Mouse (Mus musculus): ENCODE results near the gene Rnase9. TPM values are rescaled to one million over a fixed set of nuclear protein-coding genes. Genes with fewer than 3 reads are reported as not detected.

Rnase9 gene
- polyA plus RNA-seq, 1 experiment from 2014 or later: 0.35 TPM

- H3K27ac ChIP-seq (ENCODE audit: low read depth, low read length): no peak overlapping the region
- H3K9ac ChIP-seq (ENCODE audit: low read depth, low read length): 0 out of 2 replicates have a peak overlapping the region, but pooled peaks have one; percentile 1
- H3K4me2 ChIP-seq (replicated peaks; ENCODE audit: low read depth, low read length): peak overlapping the region; percentile 65
- 0 out of 2 replicates have a peak, but pooled peaks cover 3% of the 10 kb centered on the region for H3K4me1 ChIP-seq (ENCODE audit: control insufficient read depth, insufficient read depth, low read length)
- WGBS: 9% methylated on average over 7 of the region's 7 CpGs
- H3K36me3 ChIP-seq (ENCODE audit: control insufficient read depth, insufficient read depth, low read length): no peaks in the 10 kb centered on the region
- peak overlapping the region; percentile 50 for H3K4me3 ChIP-seq (ENCODE audit: low read length)
- peaks cover 6% of the 10 kb centered on the region; the same call in 1 of the 2 replicates for H3K27me3 ChIP-seq (ENCODE audit: control insufficient read depth, insufficient read depth, low read length)
- no peaks in the 10 kb centered on the region for H3K9me3 ChIP-seq (ENCODE audit: control insufficient read depth, low read length)
- ATAC-seq (ENCODE audit: low FRiP score, low TSS enrichment): no peak
Observed at GRCm38 (mm10) chr14:51083805-51084204, 42.1 kb upstream of the Rnase9 start.

GRCm38 (mm10) chr14:51082599-51083581 is 41.2 kb upstream of the Rnase9 start:
- WGBS: 3% methylated on average over 40 of the region's 40 CpGs
- Histone ChIP-seq H3K9me3 (ENCODE audit: control insufficient read depth, low read length) (no peaks in the 10 kb centered on the region), H3K27ac (ENCODE audit: low read depth, low read length) (no peak overlapping the region), H3K27me3 (ENCODE audit: control insufficient read depth, insufficient read depth, low read length) (peaks cover 6% of the 10 kb centered on the region; the same call in 1 of the 2 replicates), H3K4me1 (ENCODE audit: control insufficient read depth, insufficient read depth, low read length) (0 out of 2 replicates have a peak, but pooled peaks cover 3% of the 10 kb centered on the region), H3K9ac (ENCODE audit: low read depth, low read length) (peak overlapping the region; percentile 40), H3K4me2 (replicated peaks; ENCODE audit: low read depth, low read length) (peak overlapping the region; percentile 65), H3K4me3 (ENCODE audit: low read length) (peak overlapping the region; percentile 50), H3K36me3 (ENCODE audit: control insufficient read depth, insufficient read depth, low read length) (no peaks in the 10 kb centered on the region)
- peak; percentile 67 for ATAC-seq (ENCODE audit: low FRiP score, low TSS enrichment)

GRCm38 (mm10) chr14:51081035-51081434 is 39.4 kb upstream of the Rnase9 start:
- H3K4me3 ChIP-seq (ENCODE audit: low read length): no peak overlapping the region
- H3K27ac ChIP-seq (ENCODE audit: low read depth, low read length): no peak overlapping the region
- no peaks in the 10 kb centered on the region for H3K36me3 ChIP-seq (ENCODE audit: control insufficient read depth, insufficient read depth, low read length)
- no peaks in the 10 kb centered on the region for H3K4me1 ChIP-seq (ENCODE audit: control insufficient read depth, insufficient read depth, low read length)
- H3K9me3 ChIP-seq (ENCODE audit: control insufficient read depth, low read length): no peaks in the 10 kb centered on the region
- H3K4me2 ChIP-seq (replicated peaks; ENCODE audit: low read depth, low read length): no peak overlapping the region
- ATAC-seq (ENCODE audit: low FRiP score, low TSS enrichment): no peak
- peaks cover 6% of the 10 kb centered on the region; the same call in 1 of the 2 replicates for H3K27me3 ChIP-seq (ENCODE audit: control insufficient read depth, insufficient read depth, low read length)
- WGBS: 83% methylated on average over 2 of the region's 2 CpGs
- no peak overlapping the region for H3K9ac ChIP-seq (ENCODE audit: low read depth, low read length)

- Histone ChIP-seq H3K27me3 (ENCODE audit: control insufficient read depth, insufficient read depth, low read length) (peaks cover 6% of the 10 kb centered on the region; the same call in 1 of the 2 replicates), H3K9ac (ENCODE audit: low read depth, low read length) (no peak overlapping the region), H3K9me3 (ENCODE audit: control insufficient read depth, low read length) (no peaks in the 10 kb centered on the region), H3K4me3 (ENCODE audit: low read length) (no peak overlapping the region), H3K36me3 (ENCODE audit: control insufficient read depth, insufficient read depth, low read length) (no peaks in the 10 kb centered on the region), H3K4me2 (replicated peaks; ENCODE audit: low read depth, low read length) (no peak overlapping the region), H3K27ac (ENCODE audit: low read depth, low read length) (no peak overlapping the region), H3K4me1 (ENCODE audit: control insufficient read depth, insufficient read depth, low read length) (no peaks in the 10 kb centered on the region)
- 85% methylated on average over 1 of the region's 1 CpGs for WGBS
- no peak for ATAC-seq (ENCODE audit: low FRiP score, low TSS enrichment)
Observed at GRCm38 (mm10) chr14:51079180-51079579, 37.5 kb upstream of the Rnase9 start.

GRCm38 (mm10) chr14:51074335-51074734 is 32.7 kb upstream of the Rnase9 start, which contains the start of gene Olfr750:
Olfr750 (minus strand) TSS chr14:51074435.
- 88% methylated on average over 3 of the region's 3 CpGs for WGBS
- Histone ChIP-seq H3K9me3 (ENCODE audit: control insufficient read depth, low read length) (no peaks in the 10 kb centered on the region), H3K4me1 (ENCODE audit: control insufficient read depth, insufficient read depth, low read length) (no peaks in the 10 kb centered on the region), H3K27me3 (ENCODE audit: control insufficient read depth, insufficient read depth, low read length) (no peaks in the 10 kb centered on the region), H3K36me3 (ENCODE audit: control insufficient read depth, insufficient read depth, low read length) (no peaks in the 10 kb centered on the region), H3K4me2 (replicated peaks; ENCODE audit: low read depth, low read length) (no peak within 1 kb of the TSS), H3K9ac (ENCODE audit: low read depth, low read length) (no peak within 1 kb of the TSS), H3K27ac (ENCODE audit: low read depth, low read length) (no peak within 1 kb of the TSS), H3K4me3 (ENCODE audit: low read length) (no peak within 1 kb of the TSS)
- no peak for ATAC-seq (ENCODE audit: low FRiP score, low TSS enrichment)

GRCm38 (mm10) chr14:51069617-51070016 is 27.9 kb upstream of the Rnase9 start:
- WGBS: 94% methylated on average over 2 of the region's 2 CpGs
- no peak for ATAC-seq (ENCODE audit: low FRiP score, low TSS enrichment)
- no peaks in the 10 kb centered on the region for H3K4me1 ChIP-seq (ENCODE audit: control insufficient read depth, insufficient read depth, low read length)
- H3K36me3 ChIP-seq (ENCODE audit: control insufficient read depth, insufficient read depth, low read length): no peaks in the 10 kb centered on the region
- no peak overlapping the region for H3K4me3 ChIP-seq (ENCODE audit: low read length)
- no peak overlapping the region for H3K4me2 ChIP-seq (replicated peaks; ENCODE audit: low read depth, low read length)
- no peaks in the 10 kb centered on the region for H3K27me3 ChIP-seq (ENCODE audit: control insufficient read depth, insufficient read depth, low read length)
- H3K27ac ChIP-seq (ENCODE audit: low read depth, low read length): no peak overlapping the region
- H3K9me3 ChIP-seq (ENCODE audit: control insufficient read depth, low read length): no peaks in the 10 kb centered on the region
- no peak overlapping the region for H3K9ac ChIP-seq (ENCODE audit: low read depth, low read length)

GRCm38 (mm10) chr14:51068956-51069355 is 27.3 kb upstream of the Rnase9 start:
- Histone ChIP-seq H3K9me3 (ENCODE audit: control insufficient read depth, low read length) (no peaks in the 10 kb centered on the region), H3K9ac (ENCODE audit: low read depth, low read length) (no peak overlapping the region), H3K27me3 (ENCODE audit: control insufficient read depth, insufficient read depth, low read length) (no peaks in the 10 kb centered on the region), H3K4me3 (ENCODE audit: low read length) (no peak overlapping the region), H3K4me1 (ENCODE audit: control insufficient read depth, insufficient read depth, low read length) (no peaks in the 10 kb centered on the region), H3K4me2 (replicated peaks; ENCODE audit: low read depth, low read length) (no peak overlapping the region), H3K36me3 (ENCODE audit: control insufficient read depth, insufficient read depth, low read length) (no peaks in the 10 kb centered on the region), H3K27ac (ENCODE audit: low read depth, low read length) (no peak overlapping the region)
- no peak for ATAC-seq (ENCODE audit: low FRiP score, low TSS enrichment)
- WGBS: 49% methylated on average over 5 of the region's 5 CpGs

- no peaks in the 10 kb centered on the region for H3K27me3 ChIP-seq (ENCODE audit: control insufficient read depth, insufficient read depth, low read length)
- H3K27ac ChIP-seq (ENCODE audit: low read depth, low read length): no peak overlapping the region
- no peak overlapping the region for H3K9ac ChIP-seq (ENCODE audit: low read depth, low read length)
- no peak overlapping the region for H3K4me2 ChIP-seq (replicated peaks; ENCODE audit: low read depth, low read length)
- no peak for ATAC-seq (ENCODE audit: low FRiP score, low TSS enrichment)
- peaks cover 3% of the 10 kb centered on the region; the same call in 1 of the 2 replicates for H3K4me1 ChIP-seq (ENCODE audit: control insufficient read depth, insufficient read depth, low read length)
- H3K36me3 ChIP-seq (ENCODE audit: control insufficient read depth, insufficient read depth, low read length): no peaks in the 10 kb centered on the region
- WGBS: 91% methylated on average over 5 of the region's 5 CpGs
- H3K9me3 ChIP-seq (ENCODE audit: control insufficient read depth, low read length): no peaks in the 10 kb centered on the region
- no peak overlapping the region for H3K4me3 ChIP-seq (ENCODE audit: low read length)
Observed at GRCm38 (mm10) chr14:51060761-51061160, 19.1 kb upstream of the Rnase9 start.

- peak within 1 kb of the TSS; percentile 22 for H3K4me2 ChIP-seq (replicated peaks; ENCODE audit: low read depth, low read length)
- H3K27ac ChIP-seq (ENCODE audit: low read depth, low read length): peak within 1 kb of the TSS; percentile 42; the same call in 1 of the 2 replicates
- peak; percentile 55; the same call in 1 of the 2 replicates for ATAC-seq (ENCODE audit: low FRiP score, low TSS enrichment)
- H3K4me1 ChIP-seq (ENCODE audit: control insufficient read depth, insufficient read depth, low read length): peaks cover 3% of the 10 kb centered on the region; the same call in 1 of the 2 replicates
- no peaks in the 10 kb centered on the region for H3K27me3 ChIP-seq (ENCODE audit: control insufficient read depth, insufficient read depth, low read length)
- 43% methylated on average over 9 of the region's 9 CpGs for WGBS
- H3K9me3 ChIP-seq (ENCODE audit: control insufficient read depth, low read length): no peaks in the 10 kb centered on the region
- H3K4me3 ChIP-seq (ENCODE audit: low read length): no peak within 1 kb of the TSS
- no peaks in the 10 kb centered on the region for H3K36me3 ChIP-seq (ENCODE audit: control insufficient read depth, insufficient read depth, low read length)
- H3K9ac ChIP-seq (ENCODE audit: low read depth, low read length): no peak within 1 kb of the TSS
Observed at GRCm38 (mm10) chr14:51057401-51057831, 15.7 kb upstream of the Rnase9 start, which contains the start of gene Rnase12. Rnase12 (minus strand) TSS chr14:51057661.
